Mouse (Mus musculus): Measurements from ENCODE around the gene P2ry6. TPM values are rescaled to one million over a fixed set of nuclear protein-coding genes. Genes with fewer than 3 reads are reported as not detected.
A peak's percentile ranks its signal among the peaks of the same experiment; 100 is the strongest.

The P2ry6 gene
- polyA plus RNA-seq, 1 experiment from 2014 or later = 1.9 TPM

GRCm38 (mm10) chr7:100919006-100919808 is 55.2 kb downstream of the P2ry6 start:
- 66% methylated on average over 7 of the region's 7 CpGs for WGBS
- no peak overlapping the region for H3K9ac ChIP-seq
- peaks cover 33% of the 10 kb centered on the region for H3K4me1 ChIP-seq
- H3K4me3 ChIP-seq (replicated peaks) = no peak overlapping the region
- H3K36me3 ChIP-seq (replicated peaks) = peaks cover 33% of the 10 kb centered on the region
- peak overlapping the region; percentile 19; the same call in 1 of the 2 replicates for H3K27ac ChIP-seq
- no peaks in the 10 kb centered on the region for H3K9me3 ChIP-seq
- no peak for ATAC-seq (ENCODE audit: low FRiP score)
- no peaks in the 10 kb centered on the region for H3K27me3 ChIP-seq
- H3K4me2 ChIP-seq = no peak overlapping the region

GRCm38 (mm10) chr7:100918176-100918575 is 56.3 kb downstream of the P2ry6 start:
- Histone ChIP-seq H3K27ac (no peak overlapping the region), H3K4me2 (no peak overlapping the region), H3K9me3 (no peaks in the 10 kb centered on the region), H3K27me3 (no peaks in the 10 kb centered on the region), H3K4me3 (replicated peaks) (no peak overlapping the region), H3K4me1 (peaks cover 28% of the 10 kb centered on the region), H3K36me3 (replicated peaks) (peaks cover 30% of the 10 kb centered on the region), H3K9ac (no peak overlapping the region)
- 55% methylated on average over 9 of the region's 9 CpGs for WGBS
- ATAC-seq (ENCODE audit: low FRiP score) = no peak

GRCm38 (mm10) chr7:100917751-100918150 is 56.7 kb downstream of the P2ry6 start:
- ATAC-seq (ENCODE audit: low FRiP score) = no peak
- Histone ChIP-seq H3K27ac (no peak overlapping the region), H3K4me3 (replicated peaks) (no peak overlapping the region), H3K36me3 (replicated peaks) (peaks cover 27% of the 10 kb centered on the region), H3K27me3 (no peaks in the 10 kb centered on the region), H3K4me2 (no peak overlapping the region), H3K9ac (no peak overlapping the region), H3K9me3 (no peaks in the 10 kb centered on the region), H3K4me1 (peaks cover 28% of the 10 kb centered on the region)
- 73% methylated on average over 6 of the region's 6 CpGs for WGBS

GRCm38 (mm10) chr7:100916526-100916925 is 57.9 kb downstream of the P2ry6 start:
- no peak for ATAC-seq (ENCODE audit: low FRiP score)
- no peaks in the 10 kb centered on the region for H3K27me3 ChIP-seq
- peaks cover 39% of the 10 kb centered on the region for H3K4me1 ChIP-seq
- no peak overlapping the region for H3K27ac ChIP-seq
- H3K9me3 ChIP-seq = no peaks in the 10 kb centered on the region
- no peak overlapping the region for H3K4me2 ChIP-seq
- H3K4me3 ChIP-seq (replicated peaks) = no peak overlapping the region
- no peak overlapping the region for H3K9ac ChIP-seq
- 92% methylated on average over 6 of the region's 6 CpGs for WGBS
- H3K36me3 ChIP-seq (replicated peaks) = peaks cover 16% of the 10 kb centered on the region; the same call in 1 of the 2 replicates

- WGBS = 71% methylated on average over 5 of the region's 5 CpGs
- ATAC-seq (ENCODE audit: low FRiP score) = no peak
- no peak overlapping the region for H3K4me2 ChIP-seq
- H3K27ac ChIP-seq = no peak overlapping the region
- no peaks in the 10 kb centered on the region for H3K27me3 ChIP-seq
- H3K9ac ChIP-seq = no peak overlapping the region
- H3K36me3 ChIP-seq (replicated peaks) = peaks cover 12% of the 10 kb centered on the region; the same call in 1 of the 2 replicates
- H3K9me3 ChIP-seq = no peaks in the 10 kb centered on the region
- H3K4me3 ChIP-seq (replicated peaks) = no peak overlapping the region
- peaks cover 49% of the 10 kb centered on the region for H3K4me1 ChIP-seq
Observed at GRCm38 (mm10) chr7:100915204-100915603, 59.2 kb downstream of the P2ry6 start.

DNA sequence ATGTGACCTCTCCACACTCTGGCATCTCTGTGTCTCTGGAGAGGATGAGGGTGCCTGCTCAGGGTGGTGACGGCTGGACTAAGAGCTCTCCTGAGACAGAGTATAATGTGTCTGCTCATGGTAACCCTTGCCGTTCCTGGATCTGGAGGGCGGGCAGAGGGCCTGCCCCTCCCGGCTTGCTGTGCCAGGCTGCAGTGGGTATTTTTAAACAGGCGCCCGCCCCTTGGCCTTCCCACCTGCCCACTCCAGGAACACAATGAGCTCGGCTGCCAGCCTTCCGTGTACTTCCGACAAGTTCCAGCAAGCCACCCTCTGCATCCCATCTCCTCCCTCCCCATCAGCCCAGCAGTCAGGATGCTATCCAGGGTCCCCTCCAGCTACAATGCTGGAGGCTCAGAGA is 62.7 kb downstream of the P2ry6 start:
- H3K9me3 ChIP-seq = no peaks in the 10 kb centered on the region
- H3K36me3 ChIP-seq (replicated peaks) = peaks cover 12% of the 10 kb centered on the region; the same call in 1 of the 2 replicates
- H3K4me2 ChIP-seq = 0 out of 2 replicates have a peak overlapping the region, but pooled peaks have one; percentile 26
- H3K27me3 ChIP-seq = no peaks in the 10 kb centered on the region
- H3K4me3 ChIP-seq (replicated peaks) = no peak overlapping the region
- WGBS = 51% methylated on average over 9 of the region's 9 CpGs
- peak overlapping the region; percentile 54 for H3K27ac ChIP-seq
- H3K4me1 ChIP-seq = peaks cover 40% of the 10 kb centered on the region
- ATAC-seq (ENCODE audit: low FRiP score) = no peak
- no peak overlapping the region for H3K9ac ChIP-seq

DNA sequence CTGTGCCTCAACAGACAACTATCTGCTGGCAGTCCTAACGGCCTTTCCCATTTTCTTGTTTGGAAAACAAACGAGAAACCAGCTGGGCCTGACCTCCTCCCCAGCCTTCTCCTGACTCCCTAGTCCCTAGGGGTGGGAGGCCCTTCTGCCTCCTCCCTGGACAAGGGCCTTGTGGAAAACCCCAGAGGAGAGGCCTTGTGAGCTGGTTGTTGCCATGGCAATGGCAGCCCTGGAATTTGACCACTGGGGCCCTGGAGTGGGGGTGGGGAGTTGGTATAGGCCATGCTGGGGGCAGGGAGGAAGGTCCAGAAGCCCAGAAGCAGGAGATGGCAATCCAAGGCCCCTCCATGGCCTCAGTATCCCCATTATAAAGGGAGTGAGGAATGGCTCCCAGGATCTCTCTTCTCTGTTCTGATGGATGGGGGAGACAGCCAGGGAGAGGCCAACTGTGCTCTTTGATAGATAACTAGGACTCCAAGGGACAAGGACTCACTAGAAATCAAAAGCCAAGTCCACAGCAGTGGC is 63.1 kb downstream of the P2ry6 start:
- ATAC-seq (ENCODE audit: low FRiP score) = no peak
- Histone ChIP-seq H3K4me3 (replicated peaks) (no peak overlapping the region), H3K36me3 (replicated peaks) (peaks cover 11% of the 10 kb centered on the region; the same call in 1 of the 2 replicates), H3K4me2 (peak overlapping the region; percentile 26; the same call in 1 of the 2 replicates), H3K27ac (peak overlapping the region; percentile 54), H3K9me3 (no peaks in the 10 kb centered on the region), H3K9ac (no peak overlapping the region), H3K4me1 (peaks cover 40% of the 10 kb centered on the region), H3K27me3 (no peaks in the 10 kb centered on the region)
- WGBS = 11% methylated on average over 2 of the region's 2 CpGs

- ATAC-seq (ENCODE audit: low FRiP score) = no peak
- H3K36me3 ChIP-seq (replicated peaks) = no peaks in the 10 kb centered on the region; the same call in 1 of the 2 replicates
- no peak overlapping the region for H3K9ac ChIP-seq
- no peak overlapping the region for H3K4me3 ChIP-seq (replicated peaks)
- 0 out of 2 replicates have a peak overlapping the region, but pooled peaks have one; percentile 32 for H3K27ac ChIP-seq
- H3K4me1 ChIP-seq = peaks cover 36% of the 10 kb centered on the region
- WGBS = 46% methylated on average over 8 of the region's 8 CpGs
- no peaks in the 10 kb centered on the region for H3K27me3 ChIP-seq
- no peak overlapping the region for H3K4me2 ChIP-seq
- H3K9me3 ChIP-seq = no peaks in the 10 kb centered on the region
Observed at GRCm38 (mm10) chr7:100908567-100908966, 65.9 kb downstream of the P2ry6 start.

DNA sequence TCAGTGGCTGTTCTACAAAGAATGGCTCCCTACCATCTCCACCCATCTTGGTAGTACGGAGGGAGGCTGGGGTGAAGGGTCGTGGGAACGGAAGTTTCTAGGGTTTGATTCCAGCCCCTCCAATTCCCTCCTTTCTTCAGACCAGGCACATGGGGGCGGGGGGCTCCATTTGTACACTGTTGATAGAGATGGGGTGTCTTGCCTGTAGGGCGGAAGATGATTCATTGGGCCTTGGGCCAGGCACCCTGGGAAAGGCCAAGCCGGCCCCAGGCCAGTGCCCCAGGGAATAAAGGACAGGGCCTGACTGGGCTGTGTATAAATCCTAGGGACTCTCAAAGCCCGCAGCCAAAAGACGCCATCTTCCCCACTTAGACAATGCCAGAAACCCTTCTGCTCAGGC is 66.4 kb downstream of the P2ry6 start:
- H3K27me3 ChIP-seq = no peaks in the 10 kb centered on the region
- no peak overlapping the region for H3K4me3 ChIP-seq (replicated peaks)
- peaks cover 36% of the 10 kb centered on the region for H3K4me1 ChIP-seq
- H3K36me3 ChIP-seq (replicated peaks) = no peaks in the 10 kb centered on the region
- no peak overlapping the region for H3K4me2 ChIP-seq
- no peaks in the 10 kb centered on the region for H3K9me3 ChIP-seq
- peak overlapping the region; percentile 32; the same call in 1 of the 2 replicates for H3K27ac ChIP-seq
- no peak for ATAC-seq (ENCODE audit: low FRiP score)
- WGBS = 80% methylated on average over 8 of the region's 8 CpGs
- H3K9ac ChIP-seq = no peak overlapping the region

DNA sequence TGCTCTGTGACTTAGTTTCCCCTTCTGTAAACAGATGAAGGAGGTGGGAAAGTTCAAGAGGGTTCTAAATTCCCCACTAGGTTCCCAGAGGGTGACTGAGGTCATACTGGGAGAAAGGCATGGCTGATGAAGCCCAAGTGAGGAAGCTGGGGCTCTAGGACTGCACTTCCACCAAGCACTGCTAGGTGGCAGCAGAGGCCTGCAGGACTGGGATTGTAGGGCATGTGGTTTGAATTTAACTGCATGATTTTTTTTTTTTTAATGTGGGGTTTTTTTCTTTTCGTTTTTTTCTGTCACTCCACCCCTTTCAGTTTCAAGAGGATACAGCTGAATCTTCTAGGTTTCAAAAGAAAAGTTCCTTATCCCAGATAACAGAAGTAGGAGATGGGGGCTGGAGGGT is 67.2 kb downstream of the P2ry6 start:
- no peaks in the 10 kb centered on the region for H3K36me3 ChIP-seq (replicated peaks)
- 0 out of 2 replicates have a peak, but pooled peaks have one; percentile 41 for ATAC-seq (ENCODE audit: low FRiP score)
- H3K4me2 ChIP-seq = no peak overlapping the region
- 0 out of 2 replicates have a peak overlapping the region, but pooled peaks have one; percentile 61 for H3K27ac ChIP-seq
- H3K4me1 ChIP-seq = peaks cover 31% of the 10 kb centered on the region
- H3K4me3 ChIP-seq (replicated peaks) = no peak overlapping the region
- no peaks in the 10 kb centered on the region for H3K27me3 ChIP-seq
- no peaks in the 10 kb centered on the region for H3K9me3 ChIP-seq
- no peak overlapping the region for H3K9ac ChIP-seq
- 0% methylated on average over 1 of the region's 1 CpGs for WGBS

- ATAC-seq (ENCODE audit: low FRiP score) = no peak
- Histone ChIP-seq H3K27me3 (no peaks in the 10 kb centered on the region), H3K36me3 (replicated peaks) (no peaks in the 10 kb centered on the region), H3K9me3 (no peaks in the 10 kb centered on the region), H3K4me1 (peaks cover 21% of the 10 kb centered on the region), H3K4me2 (no peak overlapping the region), H3K27ac (no peak overlapping the region), H3K9ac (no peak overlapping the region), H3K4me3 (replicated peaks) (no peak overlapping the region)
- WGBS = 92% methylated on average over 10 of the region's 10 CpGs
Observed at GRCm38 (mm10) chr7:100906029-100906789, 68.2 kb downstream of the P2ry6 start.

- ATAC-seq (ENCODE audit: low FRiP score) = no peak
- H3K9me3 ChIP-seq = no peaks in the 10 kb centered on the region
- no peaks in the 10 kb centered on the region for H3K27me3 ChIP-seq
- H3K4me1 ChIP-seq = peaks cover 10% of the 10 kb centered on the region; the same call in 1 of the 2 replicates
- 95% methylated on average over 7 of the region's 7 CpGs for WGBS
- H3K4me2 ChIP-seq = no peak overlapping the region
- H3K36me3 ChIP-seq (replicated peaks) = no peaks in the 10 kb centered on the region
- no peak overlapping the region for H3K9ac ChIP-seq
- no peak overlapping the region for H3K27ac ChIP-seq
- no peak overlapping the region for H3K4me3 ChIP-seq (replicated peaks)
Observed at GRCm38 (mm10) chr7:100905037-100905436, 69.4 kb downstream of the P2ry6 start.
